Mouse (Mus musculus) T-helper 1 cell (primary cell): ENCODE results near the gene Cfap221.

ENCODE experiments used
- in situ Hi-C: fragments of 300-600 bp; cut with MboI, MseI; formaldehyde crosslinking; loops from one replicate; pipeline ENCODE4 v1.15.1; 2025; ENCODE audit warnings: high pct_unique_total_duplicates

The Cfap221 gene

GRCm38 (mm10) chr1:119907206-119907748 is 89.8 kb downstream of the Cfap221 start:
- in situ Hi-C loops: no loop called here

DNA sequence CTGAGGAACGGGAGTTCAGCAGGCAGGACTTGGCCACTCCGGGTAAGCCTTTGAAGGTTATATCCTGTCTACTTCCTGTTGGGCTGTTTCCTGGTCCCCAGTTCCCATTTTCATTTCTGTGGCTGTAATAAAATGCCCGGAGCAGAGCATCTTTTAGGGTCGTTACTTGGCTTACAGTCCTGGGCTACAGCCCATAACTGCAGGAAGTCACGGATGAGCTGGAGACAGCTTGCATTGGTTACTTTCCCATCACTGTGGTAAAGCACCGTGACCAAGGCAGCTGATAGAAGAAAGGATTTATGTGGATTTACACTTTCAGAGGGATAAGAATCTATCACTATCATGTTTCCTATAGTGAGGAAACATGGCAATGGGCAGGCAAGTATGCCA is 93.8 kb downstream of the Cfap221 start:
- in situ Hi-C loops: no loop called here

DNA sequence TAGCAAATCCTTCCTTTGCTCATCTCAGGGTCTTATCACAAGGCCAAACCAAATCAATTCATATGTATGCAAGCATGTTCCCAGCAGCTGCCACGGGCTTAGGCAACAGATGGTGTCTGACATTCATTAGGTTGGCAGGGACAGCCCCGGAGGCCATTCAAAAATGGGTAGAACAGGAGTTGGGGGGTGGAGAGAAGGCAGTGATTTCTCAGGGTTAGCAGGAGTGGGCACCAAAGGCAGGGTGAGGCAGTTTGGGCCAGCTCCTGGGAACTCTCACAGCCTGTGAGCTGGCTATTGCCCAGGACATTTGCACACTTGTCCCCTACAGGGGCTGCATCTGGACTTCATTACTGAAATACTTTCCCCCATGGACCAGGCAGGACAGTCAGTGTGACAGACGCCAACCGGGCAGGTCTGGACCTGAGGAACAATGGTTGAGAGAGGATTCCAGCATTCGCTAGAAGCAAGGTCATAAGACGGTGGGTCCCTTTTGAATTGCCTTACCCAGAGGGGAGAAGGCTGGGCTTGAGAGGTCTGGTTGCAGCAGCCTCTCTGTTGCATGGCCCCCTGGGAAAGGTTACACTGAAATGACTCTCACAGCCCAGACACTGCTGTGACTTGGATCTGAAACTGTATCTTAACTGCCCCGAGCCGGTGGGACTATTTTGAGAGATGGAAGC is 94.3 kb downstream of the Cfap221 start:
- in situ Hi-C loops: no loop called here

- in situ Hi-C loops: loop anchor here (5.0 to 10.0 kb wide), 2 partner anchors 82 to 355 kb away; no protein-coding TSS in a partner anchor
Measured at GRCm38 (mm10) chr1:119899195-119900123, 97.6 kb downstream of the Cfap221 start.

DNA sequence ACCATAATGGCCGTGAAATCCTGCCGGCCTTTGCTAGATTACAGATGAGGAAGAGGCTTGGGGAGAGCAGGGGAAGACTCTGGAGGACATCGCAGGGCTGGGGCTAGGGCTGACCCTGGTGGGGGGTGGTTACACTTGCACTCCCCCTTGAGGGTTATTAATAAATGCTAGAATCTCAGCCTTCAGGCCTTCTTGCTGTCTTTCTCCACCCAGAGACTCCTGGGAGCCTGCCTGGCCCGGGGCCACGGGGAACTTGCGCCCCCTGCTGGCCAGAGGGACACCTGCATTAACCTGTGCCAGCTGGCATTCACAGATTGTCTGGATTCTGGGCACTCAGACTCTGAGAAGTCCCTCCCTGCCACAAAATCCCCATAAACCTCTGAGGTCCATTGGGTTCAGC is 102.1 kb downstream of the Cfap221 start:
- in situ Hi-C loops: loop anchor here (5.0 to 10.0 kb wide), 2 partner anchors 78 to 350 kb away; no protein-coding TSS in a partner anchor

- in situ Hi-C loops: loop anchor here (10.0 kb wide), 1 partner anchor 349 kb away; no protein-coding TSS in a partner anchor
Measured at GRCm38 (mm10) chr1:119893600-119893999, 103.4 kb downstream of the Cfap221 start.

DNA sequence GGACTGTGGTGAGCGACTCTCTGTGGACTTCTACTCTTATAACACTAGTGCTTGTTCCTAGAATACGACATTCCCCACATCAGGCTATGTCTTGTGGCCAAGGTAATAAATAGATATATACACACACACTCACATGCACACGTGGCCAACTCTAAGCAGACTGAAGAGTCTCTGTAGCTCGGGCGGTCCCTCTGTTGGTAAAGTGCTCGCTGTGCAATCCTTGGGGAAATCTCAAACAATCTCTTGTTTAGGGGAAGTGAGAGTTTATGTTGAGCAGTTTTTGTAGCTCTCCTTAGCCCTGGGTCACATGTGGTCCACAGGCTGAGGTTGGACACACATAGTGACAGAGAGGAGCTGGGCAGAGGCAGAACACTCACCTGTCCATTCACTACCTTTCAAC is 104.1 kb downstream of the Cfap221 start:
- in situ Hi-C loops: loop anchor here (10.0 kb wide), 1 partner anchor 348 kb away; no protein-coding TSS in a partner anchor

GRCm38 (mm10) chr1:119891865-119892264 is 105.2 kb downstream of the Cfap221 start:
- in situ Hi-C loops: loop anchor here (10.0 kb wide), 1 partner anchor 347 kb away; no protein-coding TSS in a partner anchor

DNA sequence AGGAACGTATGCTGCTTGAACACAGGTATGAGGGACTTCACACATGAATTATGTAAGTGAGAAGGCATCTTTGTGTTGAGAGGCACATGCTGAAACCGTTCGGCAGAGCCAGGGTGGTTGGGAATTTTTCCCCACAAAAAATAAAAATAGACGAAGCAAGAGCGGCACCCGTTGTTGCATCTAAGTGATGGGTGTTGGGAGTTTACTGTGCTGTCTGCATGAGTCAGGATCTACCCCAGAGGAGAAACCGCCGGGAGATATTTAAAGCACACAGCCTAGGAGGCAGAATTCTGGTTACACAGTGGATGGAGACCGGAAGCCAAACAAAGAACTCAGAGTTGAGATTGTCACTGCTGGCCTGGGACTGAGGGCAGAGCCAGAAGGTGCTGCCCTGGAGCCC is 105.9 kb downstream of the Cfap221 start:
- in situ Hi-C loops: loop anchor here (10.0 kb wide), 1 partner anchor 346 kb away; no protein-coding TSS in a partner anchor

- in situ Hi-C loops: no loop called here
Measured at GRCm38 (mm10) chr1:119889347-119889746, 107.7 kb downstream of the Cfap221 start.

- in situ Hi-C loops: no loop called here
Measured at GRCm38 (mm10) chr1:119886320-119886719, 110.7 kb downstream of the Cfap221 start.

DNA sequence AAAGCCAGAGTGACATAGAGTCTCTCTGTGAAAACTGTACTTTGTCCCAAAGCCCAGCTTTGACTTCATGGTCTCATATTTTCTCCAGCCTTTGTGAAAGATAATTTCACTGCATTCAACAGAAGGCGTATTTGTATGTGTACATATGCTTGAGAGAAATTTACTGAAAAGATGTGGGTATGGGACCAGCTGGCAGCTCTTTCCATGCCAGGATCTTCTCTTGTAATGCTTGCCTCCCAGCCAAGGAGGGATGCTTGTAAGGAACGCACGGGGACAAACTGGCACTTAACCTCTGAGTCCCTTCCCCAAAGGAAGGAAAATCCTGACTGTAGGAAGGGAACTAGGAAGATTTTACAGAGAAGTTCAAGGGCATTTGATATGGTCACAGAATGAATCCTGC is 112.8 kb downstream of the Cfap221 start:
- in situ Hi-C loops: no loop called here

- in situ Hi-C loops: no loop called here
Measured at GRCm38 (mm10) chr1:119878909-119879308, 118.1 kb downstream of the Cfap221 start.

- in situ Hi-C loops: no loop called here
Measured at GRCm38 (mm10) chr1:119877469-119877868, 119.6 kb downstream of the Cfap221 start.
